Mouse (Mus musculus) heart, adult 8-10 months (tissue): ENCODE results near the gene Gm8334. TPM values are rescaled to one million over a fixed set of nuclear protein-coding genes. Genes with fewer than 3 reads are reported as not detected.
"Not testable (repeated sequence)": the region's sequence is repeated elsewhere in the genome, so short reads cannot be mapped to it uniquely, and the experiment has no call there.

ENCODE experiments used
- DNase-seq: peaks from one replicate; pipeline ENCODE4 v3.0.0; 2022; ENCODE audit warnings: low spot score
- total RNA-seq, 4 experiments: library from RNA; stranded (reverse); gene quantifications; 2 replicates each; pipeline ENCODE4 v1.2.4; 2022

Gene Gm8334
- not detected for total RNA-seq

DNA sequence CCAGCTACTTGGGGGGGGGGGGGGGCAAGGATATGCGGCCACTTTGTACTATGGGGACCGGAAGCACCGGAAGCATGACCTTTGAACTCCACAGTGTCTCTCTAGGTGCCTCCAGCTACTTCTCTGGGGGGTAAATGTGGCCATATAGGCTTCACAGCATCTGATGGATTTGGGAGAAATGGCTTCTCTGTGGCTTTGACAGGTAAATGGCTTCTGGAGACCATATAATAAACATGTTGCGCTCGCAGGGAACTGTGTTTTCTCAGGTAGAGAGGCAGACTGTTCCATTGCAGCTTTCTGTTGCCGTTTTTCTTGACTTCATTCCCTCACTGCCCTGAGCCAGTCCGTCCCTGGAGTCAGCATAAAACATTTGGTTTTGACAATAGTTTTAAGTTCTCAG is at the start of gene Gm8334:
Gene Gm8334 (minus strand): TSS at position 101 of the 400 bp plus-strand sequence.
- not testable (repeated sequence) for DNase-seq

DNA sequence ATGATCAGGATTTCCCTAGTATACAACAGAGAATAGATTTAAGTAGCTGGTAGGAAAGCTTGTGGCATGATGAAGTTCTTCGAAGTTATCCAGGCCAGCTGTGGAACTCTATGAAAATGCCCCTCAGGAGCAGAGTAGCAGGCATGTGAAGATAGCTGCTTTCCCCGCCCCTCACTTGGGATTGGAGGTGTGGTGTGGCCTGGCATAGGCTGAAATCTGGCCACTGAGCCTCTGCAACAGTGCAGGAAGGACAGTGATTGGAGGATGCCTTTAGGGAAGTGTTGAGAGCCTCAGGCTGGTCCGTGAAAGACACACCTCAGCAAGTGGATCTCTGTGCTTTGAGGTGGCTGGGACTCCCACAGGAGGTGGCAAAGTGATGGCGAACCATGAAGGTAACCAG is 48.3 kb upstream of the Gm8334 start, which contains the start of gene Gm15127:
Gene Gm15127 (plus strand): TSS at position 301 of the 400 bp plus-strand sequence.
- DNase-seq: not testable (repeated sequence)

Other genes starting within 250 kb of the Gm8334 start
- not detected for gene Gm15114, start 126.2 kb downstream of the Gm8334 start, total RNA-seq
- gene Gm15127, start 48.4 kb upstream of the Gm8334 start, total RNA-seq: not detected
- gene Luzp4, start 242.5 kb upstream of the Gm8334 start, total RNA-seq: not detected